Mouse (Mus musculus): Measurements from ENCODE around the gene Rpl13. TPM values are rescaled to one million over a fixed set of nuclear protein-coding genes. Genes with fewer than 3 reads are reported as not detected.

The Rpl13 gene
- polyA plus RNA-seq (2017; shearing (Covaris generic)), result 929 TPM

GRCm38 (mm10) chr8:123101735-123102685 lies at the start of gene Rpl13:
Rpl13 (plus strand) TSS chr8:123102350.

DNA sequence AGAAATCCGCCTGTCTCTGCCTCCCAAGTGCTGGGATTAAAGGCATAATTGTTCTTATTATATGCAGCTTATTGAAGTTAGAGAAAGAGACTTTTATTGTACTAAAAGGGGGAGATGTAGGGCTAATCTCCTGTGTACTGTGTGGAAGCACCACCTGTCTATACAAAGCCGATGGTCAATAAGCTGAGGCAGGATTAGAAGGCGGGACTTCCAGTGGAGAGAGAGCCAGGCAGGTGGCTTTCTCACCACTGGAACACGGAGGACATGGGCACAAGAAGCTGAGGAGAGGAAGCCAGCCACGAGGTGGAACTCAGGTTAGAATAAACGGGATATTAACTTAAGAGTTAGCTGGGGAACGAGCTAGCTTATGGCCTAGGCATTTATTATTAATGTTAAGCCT lies 39.4 kb upstream of the Rpl13 start, which contains the start of gene Spg7:
Gene Spg7, plus strand, starts transcription at position 222 of the 400 bp plus-strand sequence.

GRCm38 (mm10) chr8:123117127-123117731 lies 15.1 kb downstream of the Rpl13 start, which contains the start of gene Cpne7:
Cpne7 (plus strand) TSS chr8:123117374.

Other genes starting within 250 kb of the Rpl13 start
- gene Ankrd11, start 60.1 kb upstream of the Rpl13 start, polyA plus RNA-seq (2017; shearing (Covaris generic)), result 51.6 TPM
- 15.5 TPM for gene Spg7, start 39.4 kb upstream of the Rpl13 start, polyA plus RNA-seq (2017; shearing (Covaris generic))
- gene Cpne7, start 15.0 kb downstream of the Rpl13 start, polyA plus RNA-seq (2017; shearing (Covaris generic)), result 0.99 TPM
- not detected for gene Sult5a1, start 56.0 kb downstream of the Rpl13 start, polyA plus RNA-seq (2017; shearing (Covaris generic))
- not detected for gene Dpep1, start 83.9 kb downstream of the Rpl13 start, polyA plus RNA-seq (2017; shearing (Covaris generic))
- gene Chmp1a, start 110.4 kb downstream of the Rpl13 start, polyA plus RNA-seq (2017; shearing (Covaris generic)), result 227 TPM
- gene Spata33, start 110.5 kb downstream of the Rpl13 start, polyA plus RNA-seq (2017; shearing (Covaris generic)), result not detected
- gene Cdk10, start 122.5 kb downstream of the Rpl13 start, polyA plus RNA-seq (2017; shearing (Covaris generic)), result 26.8 TPM
- gene Spata2l, start 133.9 kb downstream of the Rpl13 start, polyA plus RNA-seq (2017; shearing (Covaris generic)), result 9.1 TPM
- 23.2 TPM for gene Zfp276, start 151.8 kb downstream of the Rpl13 start, polyA plus RNA-seq (2017; shearing (Covaris generic))
- 19.5 TPM for gene Vps9d1, start 152.0 kb downstream of the Rpl13 start, polyA plus RNA-seq (2017; shearing (Covaris generic))
- 13.2 TPM for gene Fanca, start 216.2 kb downstream of the Rpl13 start, polyA plus RNA-seq (2017; shearing (Covaris generic))
- gene Spire2, start 230.4 kb downstream of the Rpl13 start, polyA plus RNA-seq (2017; shearing (Covaris generic)), result not detected